Mouse (Mus musculus): ENCODE data around the gene Inip. TPM values are rescaled to one million over a fixed set of nuclear protein-coding genes. Genes with fewer than 3 reads are reported as not detected.

Inip gene
- total RNA-seq, 2 experiments from 2014 or later = 21.7 to 22.2 TPM

- DNase-seq (ENCODE audit: low spot score in 2 of 2) = no peak
These were observed 79.6 kb downstream of the Inip start for GRCm38 (mm10) chr4:59721811-59722210.

Other genes starting within 250 kb of the Inip start
- gene Hsdl2, start 220.0 kb downstream of the Inip start, total RNA-seq (2021) = 10 to 100 TPM; 27.9 to 29.5 TPM
- gene E130308A19Rik, start 175.4 kb downstream of the Inip start, total RNA-seq (2021) = 10 to 100 TPM; 10.1 TPM
- 10 to 100 TPM; 55.4 to 59.4 TPM for gene Snx30, start 4.3 kb upstream of the Inip start, total RNA-seq (2021)
- gene Slc46a2, start 113.5 kb upstream of the Inip start, total RNA-seq (2021) = not detected
- not detected for gene Mup4, start 159.1 kb upstream of the Inip start, total RNA-seq (2021)
- gene Mup6, start 162.7 kb upstream of the Inip start, total RNA-seq (2021) = not detected